Mouse (Mus musculus) c-Kit-positive CD71-negative TER-119-negative erythroid progenitor cells, embryonic 14.5 days (primary cell): Measurements from ENCODE around the gene Wdr18.
"Not testable (repeated sequence)": the region's sequence is repeated elsewhere in the genome, so short reads cannot be mapped to it uniquely, and the experiment has no call there.

Experiments used
- DNase-seq: peaks from one replicate; pipeline ENCODE4 v3.0.0-alpha.2; 2013; ENCODE audit warnings: low read depth

Gene Wdr18

GRCm38 (mm10) chr10:79946752-79947322 is 13.1 kb upstream of the Wdr18 start:
- DNase-seq, result no peak

GRCm38 (mm10) chr10:79947502-79947901 is 12.4 kb upstream of the Wdr18 start:
- no peak for DNase-seq

GRCm38 (mm10) chr10:79949873-79950272 is 10.1 kb upstream of the Wdr18 start:
- no peak for DNase-seq

DNA sequence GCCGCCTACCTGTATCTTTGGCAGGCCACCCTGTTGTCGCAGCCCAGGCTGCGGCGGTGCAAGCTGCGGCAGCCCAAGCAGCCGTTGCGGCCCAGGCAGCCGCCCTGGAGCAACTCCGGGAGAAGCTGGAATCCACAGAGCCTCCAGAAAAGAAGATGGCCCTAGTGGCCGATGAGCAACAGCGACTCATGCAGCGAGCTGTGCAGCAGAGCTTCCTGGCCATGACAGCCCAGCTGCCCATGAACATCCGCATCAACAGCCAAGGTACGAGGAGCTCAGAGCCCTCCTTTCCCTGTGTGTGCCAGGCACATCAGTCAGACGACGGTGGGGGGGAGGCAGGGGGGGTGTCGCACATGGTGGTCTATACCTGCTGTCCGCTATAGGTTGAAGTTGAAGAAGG is 9.3 kb upstream of the Wdr18 start:
- DNase-seq, result no peak

DNA sequence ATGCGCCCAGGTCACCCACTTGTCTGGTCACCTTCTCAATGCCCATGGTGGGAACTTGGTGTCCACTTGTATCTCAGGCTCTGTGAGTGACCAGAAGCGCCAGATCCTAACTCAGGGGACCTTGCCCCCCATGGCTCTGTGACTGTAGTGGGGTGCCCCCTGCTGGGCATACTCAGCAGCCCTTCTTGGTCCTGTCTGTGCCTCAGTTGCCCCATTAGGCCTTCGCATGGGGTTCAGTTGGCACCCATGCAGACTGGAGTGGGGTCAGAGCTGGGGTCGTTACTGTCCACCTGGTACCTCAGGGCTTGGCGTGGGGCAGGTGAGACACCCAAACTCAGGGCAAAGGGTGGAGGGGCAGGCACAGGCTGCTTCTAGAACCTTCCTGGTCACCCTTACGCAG is 6.0 kb upstream of the Wdr18 start:
- DNase-seq, result no peak

GRCm38 (mm10) chr10:79955691-79956090 is 4.3 kb upstream of the Wdr18 start:
- no peak for DNase-seq

- no peak for DNase-seq
These were observed 3.3 kb upstream of the Wdr18 start for GRCm38 (mm10) chr10:79956643-79957154.

DNA sequence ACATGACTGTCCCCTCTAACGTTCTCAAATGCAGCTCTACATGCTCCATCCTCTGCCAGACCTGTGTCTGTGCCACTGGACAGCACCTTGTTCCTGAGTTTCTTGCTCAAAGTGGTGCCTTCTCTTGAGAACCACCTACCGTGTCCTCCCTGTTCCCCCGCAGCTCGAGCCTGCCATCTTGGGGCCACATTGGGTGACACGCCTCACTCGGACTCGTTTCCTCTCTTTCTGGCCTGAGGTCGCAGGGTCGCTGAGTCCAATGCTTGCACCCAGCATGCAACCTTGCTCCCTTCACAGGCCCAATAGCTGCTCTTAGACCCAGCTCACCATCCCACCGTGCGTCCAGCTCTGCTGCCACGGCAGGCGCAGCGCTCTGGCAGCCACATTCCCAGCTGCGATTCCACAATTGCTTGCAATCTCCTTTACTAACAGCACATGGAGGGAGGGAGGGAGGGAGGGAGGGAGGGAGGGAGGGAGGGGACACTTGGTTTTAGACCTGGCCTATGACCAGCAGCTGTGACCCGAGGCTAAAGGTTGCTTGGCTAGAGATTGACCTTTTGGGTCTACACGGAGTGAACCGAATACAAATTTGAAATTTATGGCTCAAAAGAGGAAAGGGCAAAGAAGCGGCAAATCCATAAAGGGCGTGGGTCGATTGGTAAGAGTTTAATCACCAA is 1.7 kb upstream of the Wdr18 start:
- peak; percentile 79 for DNase-seq

DNA sequence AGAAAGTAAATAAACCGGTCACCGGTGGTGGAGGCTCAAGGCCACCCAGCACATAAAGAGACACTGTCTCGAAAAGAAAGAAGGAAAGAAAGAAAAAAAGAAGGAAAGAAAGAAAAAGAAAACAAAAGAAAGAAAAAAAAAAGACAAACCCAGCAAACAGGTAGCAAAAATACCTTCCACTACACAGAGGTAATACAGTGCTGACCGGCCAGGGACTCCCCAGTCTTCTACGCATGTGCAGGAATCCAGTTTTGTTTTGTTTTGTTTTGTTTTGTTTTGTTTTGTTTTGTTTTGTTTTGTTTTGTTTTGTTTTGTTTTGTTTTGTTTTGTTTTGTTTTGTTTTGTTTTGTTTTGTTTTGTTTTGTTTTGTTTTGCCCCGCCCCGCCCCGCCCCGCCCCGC is 540 bp upstream of the Wdr18 start:
- DNase-seq, result not testable (repeated sequence)

DNA sequence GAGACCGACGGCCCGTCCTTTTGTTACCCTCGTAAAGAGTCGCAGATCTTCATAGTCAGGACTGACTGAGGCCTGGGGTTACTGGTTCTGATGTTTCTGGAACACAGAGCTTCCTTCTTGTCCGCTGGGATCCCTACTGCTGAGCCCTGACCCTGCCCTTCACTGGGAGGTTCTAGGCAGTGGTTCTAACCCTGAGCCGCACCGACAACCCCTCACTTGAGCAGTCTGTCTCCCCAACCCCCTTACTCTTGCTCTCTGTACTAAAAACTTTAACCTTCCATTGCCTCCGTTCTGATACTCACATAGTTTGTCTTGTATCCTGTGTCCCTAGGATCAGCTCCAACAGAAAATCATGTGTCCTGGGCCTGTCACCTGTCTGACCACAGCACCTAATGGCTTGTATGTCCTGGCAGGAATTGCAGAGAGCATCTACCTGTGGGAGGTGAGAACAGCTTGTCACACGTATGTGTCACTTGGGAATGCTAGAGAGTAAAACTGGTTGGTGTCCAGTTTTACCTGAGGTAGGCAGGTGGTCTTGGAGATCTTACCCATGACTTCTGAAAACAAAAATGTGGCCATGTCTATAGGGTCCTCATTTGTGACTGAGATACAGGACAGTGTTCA is 831 bp downstream of the Wdr18 start:
- DNase-seq, result no peak

GRCm38 (mm10) chr10:79964727-79965126 is 4.8 kb downstream of the Wdr18 start:
- DNase-seq, result no peak

DNA sequence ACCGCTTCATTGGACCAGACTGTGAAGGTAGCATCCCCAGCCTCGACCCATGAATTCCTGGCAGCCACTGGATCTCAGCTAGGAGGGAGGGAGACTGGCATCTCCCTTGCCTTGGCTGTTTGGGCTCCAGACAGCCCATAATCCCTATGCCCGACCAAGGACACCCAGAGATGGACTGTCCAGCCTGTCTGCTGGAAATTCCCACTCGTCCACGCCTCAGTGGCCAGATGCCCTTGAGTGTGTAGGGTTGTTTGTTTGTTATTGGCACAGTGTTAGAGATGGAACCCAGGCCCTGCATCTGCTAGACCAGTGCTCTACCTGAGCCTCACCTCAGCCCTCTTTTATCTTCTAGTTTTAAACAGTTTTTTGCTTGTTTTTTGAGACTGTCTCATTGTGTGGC is 5.4 kb downstream of the Wdr18 start:
- DNase-seq, result no peak

DNA sequence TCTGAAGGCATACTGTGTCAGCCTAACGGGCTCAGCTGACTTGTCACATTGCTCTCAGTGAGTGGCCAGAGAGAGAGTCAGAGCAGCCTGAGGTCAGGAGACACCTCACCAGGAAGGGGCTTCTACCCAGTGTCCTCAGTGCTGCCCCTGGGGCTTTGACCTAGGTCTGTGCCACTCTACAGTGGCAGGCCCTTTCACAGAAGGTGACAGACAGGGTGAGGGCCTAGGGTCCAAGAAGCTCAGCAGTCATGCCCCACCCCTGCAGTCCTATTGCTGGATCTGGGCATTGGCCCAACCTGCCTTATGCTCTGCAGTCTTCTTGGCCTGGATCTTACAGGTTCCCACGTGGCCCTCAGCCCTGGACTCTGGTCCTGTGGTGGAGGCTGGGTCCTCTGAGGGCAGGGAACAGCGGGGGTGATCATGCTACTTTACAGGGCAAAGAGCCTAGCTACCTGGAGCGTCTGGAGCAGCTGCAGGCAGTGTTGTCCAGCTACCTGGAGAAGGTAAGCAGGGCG is 7.0 kb downstream of the Wdr18 start:
- no peak for DNase-seq

- no peak for DNase-seq
These were observed 8.2 kb downstream of the Wdr18 start for GRCm38 (mm10) chr10:79968181-79968580.

DNA sequence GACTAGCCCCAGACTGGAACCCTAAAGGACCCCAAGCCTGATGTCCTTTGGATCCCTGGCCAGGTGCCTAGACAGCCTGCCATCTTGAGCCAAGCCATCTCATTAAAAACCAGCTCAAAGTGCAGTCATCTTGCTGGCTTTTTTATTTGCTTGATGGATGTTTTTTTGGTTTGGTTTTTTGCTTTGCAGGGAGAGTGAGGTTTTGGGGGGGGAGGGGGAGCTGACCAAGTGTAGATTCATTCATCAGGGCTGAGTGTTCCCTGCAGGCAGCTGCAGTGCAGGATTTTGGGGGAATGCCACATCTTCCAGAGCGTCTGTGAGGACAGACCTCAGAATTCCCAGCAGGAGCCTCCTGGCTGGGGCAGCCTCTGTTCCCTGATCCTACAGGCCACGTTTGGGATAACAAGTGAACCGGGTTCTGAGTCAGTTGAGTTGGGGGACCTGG is 9.2 kb downstream of the Wdr18 start:
- DNase-seq, result no peak

DNA sequence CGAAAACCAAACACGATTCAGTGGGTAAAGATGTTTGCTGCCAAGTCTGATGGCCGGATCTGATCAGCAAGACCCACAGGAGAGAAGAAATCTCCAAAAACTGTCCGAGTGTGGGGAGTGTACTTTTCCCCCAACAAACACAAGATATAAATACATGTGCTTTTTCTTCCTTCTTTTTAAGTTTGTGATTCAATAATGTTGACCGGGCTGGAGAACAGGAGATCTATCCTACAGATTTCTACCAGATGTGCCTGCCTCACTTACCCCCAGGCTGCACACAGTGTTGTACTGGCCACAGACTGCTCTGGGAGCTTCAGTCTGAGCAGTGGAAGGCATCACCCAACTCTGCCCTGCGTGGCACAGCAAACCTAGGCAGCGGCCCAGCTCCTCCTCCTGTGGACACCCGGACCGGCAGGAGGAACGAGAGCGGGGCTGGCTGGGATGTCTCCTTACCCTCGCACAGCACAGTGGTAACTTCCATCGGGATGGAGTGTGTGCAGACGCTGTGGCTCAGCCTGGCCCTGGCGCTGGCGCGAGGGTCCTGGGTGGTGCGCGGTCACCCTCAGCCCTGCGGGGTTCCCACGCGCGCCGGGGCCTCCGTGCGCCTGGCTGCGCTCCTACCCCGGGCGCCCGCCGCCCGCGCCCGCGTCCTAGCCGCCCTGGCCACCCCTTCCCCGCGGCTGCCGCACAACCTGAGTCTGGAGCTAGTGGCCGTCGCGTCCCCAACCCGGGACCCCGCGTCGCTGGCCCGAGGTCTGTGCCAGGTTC is 10.6 kb downstream of the Wdr18 start, which contains the start of gene Grin3b:
TSS of gene Grin3b (plus strand) at position 301 of the 768 bp plus-strand sequence.
- no peak for DNase-seq

GRCm38 (mm10) chr10:79971183-79971497 is 11.2 kb downstream of the Wdr18 start:
- no peak for DNase-seq

DNA sequence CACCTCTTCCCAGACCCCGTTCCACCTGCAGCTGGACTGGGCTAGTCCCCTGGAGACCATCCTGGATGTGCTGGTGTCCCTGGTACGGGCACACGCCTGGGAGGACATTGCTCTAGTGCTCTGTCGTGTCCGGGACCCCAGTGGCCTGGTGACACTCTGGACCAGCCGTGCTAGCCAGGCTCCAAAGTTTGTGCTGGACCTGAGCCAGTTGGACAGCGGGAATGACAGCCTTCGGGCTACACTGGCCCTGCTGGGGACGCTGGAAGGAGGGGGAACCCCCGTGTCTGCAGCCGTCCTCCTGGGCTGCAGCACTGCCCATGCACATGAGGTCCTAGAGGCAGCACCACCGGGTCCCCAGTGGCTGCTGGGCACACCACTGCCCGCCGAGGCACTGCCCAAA is 12.9 kb downstream of the Wdr18 start:
- no peak for DNase-seq

GRCm38 (mm10) chr10:79974087-79974486 is 14.1 kb downstream of the Wdr18 start:
- no peak for DNase-seq

- DNase-seq, result no peak
These were observed 14.7 kb downstream of the Wdr18 start for GRCm38 (mm10) chr10:79974668-79975067.

GRCm38 (mm10) chr10:79976071-79976721 is 16.2 kb downstream of the Wdr18 start:
- no peak for DNase-seq

DNA sequence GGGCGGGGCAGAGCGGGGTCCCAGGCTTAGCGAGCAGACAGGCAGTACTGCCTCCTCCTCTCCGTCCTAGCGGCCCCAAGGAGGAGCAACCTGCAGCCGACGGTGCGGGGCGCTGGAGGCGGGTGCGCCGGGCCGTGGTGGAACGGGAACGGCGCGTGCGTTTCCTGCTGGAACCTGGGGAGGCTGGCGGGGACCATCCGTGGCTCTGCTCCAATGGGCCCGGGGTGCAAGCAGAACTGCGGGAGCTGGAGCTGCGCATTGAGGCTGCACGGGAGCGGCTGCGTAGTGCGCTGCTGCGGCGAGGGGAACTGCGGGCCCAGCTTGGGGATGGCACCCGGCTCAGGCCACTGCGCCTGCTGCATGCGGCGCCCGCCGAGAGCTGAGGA is 16.8 kb downstream of the Wdr18 start:
- DNase-seq, result no peak
